Mouse (Mus musculus): ENCODE results near the gene Mcu.

DNA sequence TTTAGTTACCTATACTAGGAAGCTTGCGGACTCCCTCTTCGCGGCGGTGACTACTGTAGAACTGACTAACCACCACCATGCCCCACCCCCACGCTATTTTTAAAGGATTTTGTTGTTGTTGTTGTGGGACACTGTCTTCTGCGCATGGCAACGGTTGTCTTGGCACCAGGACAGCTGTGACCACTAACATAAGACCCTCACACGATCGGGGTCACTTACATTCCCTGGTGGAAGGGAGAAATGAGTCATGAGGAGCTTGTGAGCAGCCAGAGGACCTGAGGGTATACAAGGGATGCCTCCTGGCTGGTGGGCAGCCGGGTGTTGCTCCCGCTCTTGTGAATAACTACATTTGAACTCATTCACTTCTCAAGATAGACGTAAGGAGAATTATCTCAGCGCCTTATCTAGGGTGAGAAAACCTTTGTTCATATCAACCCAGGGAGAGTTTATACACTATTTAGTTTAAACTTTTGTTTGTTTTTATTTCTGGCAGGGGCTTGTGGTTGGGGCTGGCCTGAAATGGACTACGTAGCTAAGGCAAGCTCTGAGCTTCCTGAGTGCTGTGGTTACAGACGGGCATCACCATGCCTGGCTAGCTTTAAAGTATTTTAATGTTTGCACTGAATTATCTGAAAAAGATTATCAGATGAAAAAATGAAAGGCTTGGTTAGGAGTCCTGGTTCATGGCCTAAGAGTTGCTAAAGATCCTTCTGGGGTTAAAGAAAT lies 101.6 kb downstream of the Mcu start:
- TF ChIP-seq POLR2A (IDR thresholded peaks at IDR 0.05; ENCODE audit: borderline replicate concordance, insufficient read depth, low read length) (no peak), CTCF (IDR thresholded peaks at IDR 0.05; ENCODE audit: borderline replicate concordance, insufficient read depth, low read depth, low read length) (no peak)
